Mouse (Mus musculus) ES-Bruce4 (cell line): ENCODE data around the gene Olfr281. TPM values are rescaled to one million over a fixed set of nuclear protein-coding genes. Genes with fewer than 3 reads are reported as not detected.

Experiments
- H3K27ac ChIP-seq: 2 replicates; pipeline ENCODE4 v1.5.1; 2012; ENCODE audit warnings: low read length, inconsistent platforms; ENCODE audit not compliant: insufficient read depth
- H3K27me3 ChIP-seq: 2 replicates; pipeline ENCODE4 v1.6.1; 2012; ENCODE audit warnings: mild to moderate bottlenecking, low read length, inconsistent platforms; ENCODE audit not compliant: control insufficient read depth, poor library complexity, insufficient read depth, severe bottlenecking
- H3K36me3 ChIP-seq: 2 replicates; pipeline ENCODE4 v1.6.1; 2012; ENCODE audit warnings: inconsistent platforms, mild to moderate bottlenecking, low read length, moderate library complexity; ENCODE audit not compliant: control insufficient read depth, poor library complexity, insufficient read depth, severe bottlenecking
- H3K4me1 ChIP-seq: one replicate; pipeline ENCODE4 v1.8.1; 2011; ENCODE audit warnings: low read length; ENCODE audit not compliant: control insufficient read depth, insufficient read depth
- H3K4me3 ChIP-seq: 2 replicates; pipeline ENCODE4 v1.5.1; 2011; ENCODE audit warnings: low read depth, mild to moderate bottlenecking, low read length
- H3K9ac ChIP-seq: 2 replicates; pipeline ENCODE4 v1.6.1; 2012; ENCODE audit warnings: low read depth, mild to moderate bottlenecking, inconsistent platforms; ENCODE audit not compliant: poor library complexity, severe bottlenecking
- H3K9me3 ChIP-seq: replicated peaks from 2 replicates; pipeline ENCODE4 v1.6.1; 2012; ENCODE audit warnings: mild to moderate bottlenecking, low read length, inconsistent platforms; ENCODE audit not compliant: control insufficient read depth, poor library complexity, insufficient read depth, severe bottlenecking
- CTCF ChIP-seq: IDR thresholded peaks from one replicate; pipeline ENCODE4 v1.8.1; 2011; ENCODE audit warnings: low read depth, low read length
- EP300 ChIP-seq: IDR thresholded peaks from 2 replicates; pipeline ENCODE4 v1.6.1; 2011; ENCODE audit warnings: low read depth, low read length; ENCODE audit not compliant: insufficient read depth
- POLR2A ChIP-seq: IDR thresholded peaks from one replicate; pipeline ENCODE4 v1.8.1; 2011; ENCODE audit warnings: low read length; ENCODE audit not compliant: insufficient read depth
- polyA plus RNA-seq: library from polyadenylated mRNA; stranded (reverse); fragments of >200 nt; gene quantifications from 2 replicates; pipeline ENCODE4 v1.2.4, GENCODE M21; 2011; ENCODE audit warnings: low read depth; ENCODE audit not compliant: missing spikeins, insufficient read depth, insufficient read length

The Olfr281 gene
- polyA plus RNA-seq, 1 experiment: not detected

GRCm38 (mm10) chr15:98491332-98491731 lies 38.9 kb downstream of the Olfr281 start:
- Histone ChIP-seq H3K4me1 (no peaks in the 10 kb centered on the region), H3K36me3 (no peaks in the 10 kb centered on the region), H3K9ac (no peak overlapping the region), H3K4me3 (no peak overlapping the region), H3K9me3 (no peaks in the 10 kb centered on the region), H3K27ac (no peak overlapping the region), H3K27me3 (no peaks in the 10 kb centered on the region)
- no peak for TF ChIP-seq POLR2A
- no peak for TF ChIP-seq CTCF
- no peak for TF ChIP-seq EP300

- H3K9me3 ChIP-seq: no peaks in the 10 kb centered on the region
- no peaks in the 10 kb centered on the region for H3K4me1 ChIP-seq
- no peaks in the 10 kb centered on the region for H3K36me3 ChIP-seq
- TF ChIP-seq POLR2A (no peak), EP300 (no peak), CTCF (no peak)
- no peak within 1 kb of the TSS for H3K4me3 ChIP-seq
- H3K27ac ChIP-seq: no peak within 1 kb of the TSS
- H3K9ac ChIP-seq: no peak within 1 kb of the TSS
- H3K27me3 ChIP-seq: no peaks in the 10 kb centered on the region
Observed at GRCm38 (mm10) chr15:98492102-98492501, 39.7 kb downstream of the Olfr281 start, which contains the start of gene Olfr279. Olfr279 (plus strand) TSS chr15:98492402.

- H3K9me3 ChIP-seq: no peaks in the 10 kb centered on the region
- no peak overlapping the region for H3K27ac ChIP-seq
- no peaks in the 10 kb centered on the region for H3K27me3 ChIP-seq
- no peaks in the 10 kb centered on the region for H3K4me1 ChIP-seq
- no peak overlapping the region for H3K9ac ChIP-seq
- H3K36me3 ChIP-seq: no peaks in the 10 kb centered on the region
- 0 out of 2 replicates have a peak overlapping the region, but pooled peaks have one; percentile 0 for H3K4me3 ChIP-seq
- TF ChIP-seq CTCF: no peak
- no peak for TF ChIP-seq EP300
- no peak for TF ChIP-seq POLR2A
Observed at GRCm38 (mm10) chr15:98497631-98498030, 45.2 kb downstream of the Olfr281 start.

GRCm38 (mm10) chr15:98503317-98503716 lies 50.9 kb downstream of the Olfr281 start:
- TF ChIP-seq POLR2A (no peak), CTCF (no peak), EP300 (no peak)
- H3K9ac ChIP-seq: no peak overlapping the region
- H3K4me1 ChIP-seq: no peaks in the 10 kb centered on the region
- no peak overlapping the region for H3K27ac ChIP-seq
- H3K36me3 ChIP-seq: no peaks in the 10 kb centered on the region
- H3K27me3 ChIP-seq: no peaks in the 10 kb centered on the region
- no peak overlapping the region for H3K4me3 ChIP-seq
- H3K9me3 ChIP-seq: no peaks in the 10 kb centered on the region

GRCm38 (mm10) chr15:98504514-98504913 lies 52.1 kb downstream of the Olfr281 start:
- no peaks in the 10 kb centered on the region for H3K9me3 ChIP-seq
- no peak overlapping the region for H3K4me3 ChIP-seq
- no peak overlapping the region for H3K9ac ChIP-seq
- no peak for TF ChIP-seq POLR2A
- no peak for TF ChIP-seq EP300
- peak; percentile 78 for TF ChIP-seq CTCF
- H3K27ac ChIP-seq: no peak overlapping the region
- H3K36me3 ChIP-seq: no peaks in the 10 kb centered on the region
- H3K4me1 ChIP-seq: no peaks in the 10 kb centered on the region
- H3K27me3 ChIP-seq: no peaks in the 10 kb centered on the region

GRCm38 (mm10) chr15:98506253-98506957 lies 54.0 kb downstream of the Olfr281 start:
- no peak for TF ChIP-seq CTCF
- no peak for TF ChIP-seq EP300
- TF ChIP-seq POLR2A: no peak
- Histone ChIP-seq H3K27me3 (no peaks in the 10 kb centered on the region), H3K27ac (no peak overlapping the region), H3K36me3 (no peaks in the 10 kb centered on the region), H3K4me1 (no peaks in the 10 kb centered on the region), H3K4me3 (no peak overlapping the region), H3K9ac (no peak overlapping the region), H3K9me3 (no peaks in the 10 kb centered on the region)
